Mouse (Mus musculus): ENCODE results near the gene Igflr1. TPM values are rescaled to one million over a fixed set of nuclear protein-coding genes. Genes with fewer than 3 reads are reported as not detected.

Igflr1 gene
- total and polyA plus RNA-seq, 2 experiments from 2014 or later, result 1.9 to 3.1 TPM

DNA sequence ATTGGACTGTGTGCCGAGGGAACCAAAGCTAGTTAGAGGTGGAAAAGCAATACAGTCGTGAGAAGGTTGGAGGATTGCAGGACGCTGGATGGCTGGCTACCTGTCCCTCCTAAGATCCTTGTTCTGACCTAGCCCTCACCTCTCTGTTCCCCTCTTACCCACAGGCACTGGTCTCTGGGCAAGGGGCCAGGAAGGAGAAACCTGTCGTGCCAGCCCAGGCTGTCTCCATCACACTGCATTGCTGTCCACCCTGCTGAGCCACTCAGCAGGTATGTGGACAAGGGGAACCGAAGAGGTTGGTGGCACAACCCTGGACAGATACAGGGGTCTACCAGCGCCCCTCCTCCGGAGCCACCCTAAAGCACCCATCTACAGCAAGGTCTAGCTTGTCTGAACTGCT is 35.4 kb downstream of the Igflr1 start:
- no peak overlapping the region for H3K9ac ChIP-seq (replicated peaks; ENCODE audit: low read length, poor library complexity, severe bottlenecking)
- H3K27me3 ChIP-seq (ENCODE audit: insufficient read depth, low read length), result no peaks in the 10 kb centered on the region
- H3K4me2 ChIP-seq (ENCODE audit: low read depth, low read length, poor library complexity, severe bottlenecking), result no peak overlapping the region
- TF ChIP-seq CTCF (IDR thresholded peaks at IDR 0.05), result no peak
- DNase-seq (ENCODE audit: low spot score) (no peak), ATAC-seq (ENCODE audit: low FRiP score) (no peak)
- no peak overlapping the region for H3K4me3 ChIP-seq (ENCODE audit: low read depth, low read length)
- 72% methylated on average over 7 of the region's 7 CpGs for WGBS
- no peaks in the 10 kb centered on the region for H3K36me3 ChIP-seq (ENCODE audit: insufficient read depth, low read length)
- H3K4me1 ChIP-seq (ENCODE audit: insufficient read depth, low read length), result no peaks in the 10 kb centered on the region
- no peaks in the 10 kb centered on the region for H3K9me3 ChIP-seq (ENCODE audit: low read length)
- H3K27ac ChIP-seq (ENCODE audit: low read depth, low read length), result no peak overlapping the region

DNA sequence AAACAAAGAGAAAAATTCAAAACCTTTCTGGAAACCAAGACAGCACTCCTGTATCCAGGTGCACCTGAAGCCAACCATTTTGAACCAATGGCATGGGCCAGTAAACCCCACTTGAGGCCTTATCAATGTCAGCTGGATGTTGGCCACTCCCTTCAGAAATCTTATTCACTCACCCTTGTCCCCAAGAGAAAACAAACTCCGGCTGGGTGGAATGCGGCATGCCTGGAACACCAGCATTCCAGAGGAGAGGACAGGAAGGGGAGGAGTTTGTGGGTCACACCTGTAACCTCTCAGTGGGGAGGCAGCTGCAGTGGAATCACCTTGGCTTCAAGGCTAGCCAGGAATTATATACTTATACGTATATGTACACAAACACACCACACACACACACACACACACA is 37.4 kb downstream of the Igflr1 start:
- Histone ChIP-seq H3K36me3 (ENCODE audit: insufficient read depth, low read length) (no peaks in the 10 kb centered on the region), H3K4me1 (ENCODE audit: insufficient read depth, low read length) (no peaks in the 10 kb centered on the region), H3K27ac (ENCODE audit: low read depth, low read length) (no peak overlapping the region), H3K4me3 (ENCODE audit: low read depth, low read length) (no peak overlapping the region), H3K4me2 (ENCODE audit: low read depth, low read length, poor library complexity, severe bottlenecking) (no peak overlapping the region), H3K9me3 (ENCODE audit: low read length) (no peaks in the 10 kb centered on the region), H3K27me3 (ENCODE audit: insufficient read depth, low read length) (no peaks in the 10 kb centered on the region), H3K9ac (replicated peaks; ENCODE audit: low read length, poor library complexity, severe bottlenecking) (no peak overlapping the region)
- ATAC-seq (ENCODE audit: low FRiP score) (no peak), DNase-seq (ENCODE audit: low spot score) (no peak)
- 67% methylated on average over 3 of the region's 3 CpGs for WGBS
- no peak for TF ChIP-seq CTCF (IDR thresholded peaks at IDR 0.05)

DNA sequence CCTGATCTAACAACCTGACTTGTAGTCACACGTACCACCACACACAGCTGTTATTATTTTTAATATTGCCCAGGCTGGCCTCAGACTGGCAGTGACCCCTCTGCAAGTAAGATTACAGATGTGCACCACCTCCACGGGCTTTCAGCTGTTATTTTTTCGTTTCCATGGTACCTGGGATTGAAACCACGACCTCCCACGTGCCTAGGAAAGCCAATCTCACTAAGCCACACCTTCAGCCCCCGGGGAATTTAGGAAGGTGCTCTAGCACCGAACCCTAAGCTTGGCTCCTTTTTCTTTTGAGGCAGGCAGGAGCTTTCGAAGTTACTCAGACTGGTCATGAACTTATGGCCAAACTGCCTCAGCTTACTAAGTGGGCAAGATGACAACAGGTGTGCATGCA is 39.2 kb downstream of the Igflr1 start:
- no peak for TF ChIP-seq CTCF (IDR thresholded peaks at IDR 0.05)
- no peak overlapping the region for H3K27ac ChIP-seq (ENCODE audit: low read depth, low read length)
- no peak overlapping the region for H3K9ac ChIP-seq (replicated peaks; ENCODE audit: low read length, poor library complexity, severe bottlenecking)
- H3K4me1 ChIP-seq (ENCODE audit: insufficient read depth, low read length), result no peaks in the 10 kb centered on the region
- no peaks in the 10 kb centered on the region for H3K36me3 ChIP-seq (ENCODE audit: insufficient read depth, low read length)
- no peaks in the 10 kb centered on the region for H3K27me3 ChIP-seq (ENCODE audit: insufficient read depth, low read length)
- DNase-seq (ENCODE audit: low spot score) (no peak), ATAC-seq (ENCODE audit: low FRiP score) (no peak)
- WGBS, result 60% methylated on average over 8 of the region's 8 CpGs
- H3K4me3 ChIP-seq (ENCODE audit: low read depth, low read length), result no peak overlapping the region
- no peak overlapping the region for H3K4me2 ChIP-seq (ENCODE audit: low read depth, low read length, poor library complexity, severe bottlenecking)
- H3K9me3 ChIP-seq (ENCODE audit: low read length), result no peaks in the 10 kb centered on the region

DNA sequence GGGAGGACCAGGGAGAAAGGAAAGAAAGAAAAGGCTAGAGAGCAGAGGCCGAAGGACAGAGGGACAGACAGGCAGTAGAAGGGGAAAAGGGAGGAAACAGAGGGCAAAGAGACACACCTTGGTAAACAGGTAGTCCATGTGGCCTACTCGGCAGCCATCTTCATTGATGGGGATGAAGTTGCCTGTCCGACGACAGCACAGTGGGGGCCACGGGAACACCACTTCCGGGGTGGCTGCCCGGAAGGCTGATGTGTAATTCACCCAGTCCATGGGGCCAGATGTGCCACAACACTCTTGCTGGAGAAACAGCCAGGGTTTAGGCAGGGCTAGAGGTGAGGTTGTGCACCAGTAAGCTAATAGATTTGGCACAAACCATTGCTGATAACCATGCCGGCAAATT is 39.7 kb downstream of the Igflr1 start:
- WGBS, result 89% methylated on average over 8 of the region's 8 CpGs
- H3K4me3 ChIP-seq (ENCODE audit: low read depth, low read length), result no peak overlapping the region
- no peak for TF ChIP-seq CTCF (IDR thresholded peaks at IDR 0.05)

DNA sequence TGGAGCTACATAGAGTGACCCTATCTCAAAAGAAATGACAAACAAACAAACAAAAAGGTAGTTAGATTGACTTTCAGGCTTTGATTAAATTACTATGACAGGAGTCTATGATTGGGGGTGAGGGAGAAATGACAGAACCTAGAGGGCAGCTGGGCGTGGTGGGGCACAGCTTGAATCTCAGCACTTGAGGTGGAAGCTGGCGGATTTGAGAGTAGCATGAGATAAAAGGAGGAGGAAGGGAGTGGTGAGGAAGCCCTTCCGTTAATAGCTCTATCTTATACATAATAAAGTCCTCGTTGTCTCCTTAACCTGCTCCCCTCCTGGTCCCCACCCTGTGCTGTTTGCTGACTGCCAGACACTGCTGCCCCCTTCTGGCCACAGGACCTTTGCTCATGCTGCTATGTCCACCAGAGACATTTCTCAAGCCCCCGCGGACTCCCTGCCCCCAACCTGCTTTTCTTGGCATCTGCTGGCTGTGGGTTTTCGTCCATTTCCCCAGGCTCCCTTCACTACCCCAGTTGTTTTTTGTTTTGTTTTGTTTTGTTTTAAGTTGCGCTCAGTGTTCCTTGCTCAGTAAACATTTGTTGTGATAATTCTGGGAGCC is 42.6 kb downstream of the Igflr1 start:
- H3K9me3 ChIP-seq (ENCODE audit: low read length), result no peaks in the 10 kb centered on the region
- WGBS, result 28% methylated on average over 8 of the region's 8 CpGs
- DNase-seq (ENCODE audit: low spot score), result peak; percentile 37
- no peak for ATAC-seq (ENCODE audit: low FRiP score)
- TF ChIP-seq CTCF (IDR thresholded peaks at IDR 0.05), result peak; percentile 64
- H3K36me3 ChIP-seq (ENCODE audit: insufficient read depth, low read length), result no peaks in the 10 kb centered on the region
- H3K27me3 ChIP-seq (ENCODE audit: insufficient read depth, low read length), result no peaks in the 10 kb centered on the region
- no peak overlapping the region for H3K4me3 ChIP-seq (ENCODE audit: low read depth, low read length)
- H3K27ac ChIP-seq (ENCODE audit: low read depth, low read length), result no peak overlapping the region
- H3K9ac ChIP-seq (replicated peaks; ENCODE audit: low read length, poor library complexity, severe bottlenecking), result no peak overlapping the region
- H3K4me1 ChIP-seq (ENCODE audit: insufficient read depth, low read length), result no peaks in the 10 kb centered on the region
- no peak overlapping the region for H3K4me2 ChIP-seq (ENCODE audit: low read depth, low read length, poor library complexity, severe bottlenecking)

More for the DNA sequence above, 39.7 kb downstream of the Igflr1 start:
- no peaks in the 10 kb centered on the region for H3K36me3 ChIP-seq (ENCODE audit: insufficient read depth, low read length)
- no peaks in the 10 kb centered on the region for H3K27me3 ChIP-seq (ENCODE audit: insufficient read depth, low read length)
- H3K27ac ChIP-seq (ENCODE audit: low read depth, low read length), result no peak overlapping the region
- no peak for DNase-seq (ENCODE audit: low spot score)
- H3K4me1 ChIP-seq (ENCODE audit: insufficient read depth, low read length), result no peaks in the 10 kb centered on the region
- no peak overlapping the region for H3K9ac ChIP-seq (replicated peaks; ENCODE audit: low read length, poor library complexity, severe bottlenecking)
- no peak for ATAC-seq (ENCODE audit: low FRiP score)
- no peak overlapping the region for H3K4me2 ChIP-seq (ENCODE audit: low read depth, low read length, poor library complexity, severe bottlenecking)
- H3K9me3 ChIP-seq (ENCODE audit: low read length), result no peaks in the 10 kb centered on the region

DNA sequence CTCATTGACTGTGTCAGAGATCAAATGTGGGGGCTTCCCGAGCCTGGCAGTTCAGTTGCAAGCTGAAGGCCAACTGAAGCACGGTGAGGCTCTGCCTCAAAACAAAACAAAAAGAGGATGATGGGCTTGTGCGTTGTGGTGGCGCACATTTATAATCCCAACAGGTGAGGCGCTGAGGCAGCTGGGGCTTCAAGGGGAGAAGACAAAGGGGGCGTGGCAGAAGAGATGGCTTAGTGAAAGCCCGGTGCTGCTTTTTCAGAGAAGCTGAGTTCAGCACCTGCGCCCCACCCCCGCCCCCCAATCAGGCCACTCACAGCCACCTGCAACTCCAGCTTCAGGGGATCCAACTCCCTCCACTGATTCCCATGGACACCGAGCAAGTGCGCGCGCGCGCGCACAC is 43.2 kb downstream of the Igflr1 start:
- Histone ChIP-seq H3K9ac (replicated peaks; ENCODE audit: low read length, poor library complexity, severe bottlenecking) (no peak overlapping the region), H3K9me3 (ENCODE audit: low read length) (no peaks in the 10 kb centered on the region), H3K27me3 (ENCODE audit: insufficient read depth, low read length) (no peaks in the 10 kb centered on the region), H3K4me3 (ENCODE audit: low read depth, low read length) (no peak overlapping the region), H3K4me2 (ENCODE audit: low read depth, low read length, poor library complexity, severe bottlenecking) (no peak overlapping the region), H3K27ac (ENCODE audit: low read depth, low read length) (no peak overlapping the region), H3K36me3 (ENCODE audit: insufficient read depth, low read length) (no peaks in the 10 kb centered on the region), H3K4me1 (ENCODE audit: insufficient read depth, low read length) (no peaks in the 10 kb centered on the region)
- no peak for TF ChIP-seq CTCF (IDR thresholded peaks at IDR 0.05)
- DNase-seq (ENCODE audit: low spot score), result no peak
- whole genome bisulfite sequencing, result 49% methylated on average over 16 of the region's 16 CpGs
- no peak for ATAC-seq (ENCODE audit: low FRiP score)
